Mouse (Mus musculus) intestine, embryonic 14.5 days (tissue): ENCODE results near the gene Gm29133. TPM values are rescaled to one million over a fixed set of nuclear protein-coding genes. Genes with fewer than 3 reads are reported as not detected.

Experiments used
- polyA plus RNA-seq: library from polyadenylated mRNA; unstranded; fragments of >200 nt; fragmentation: Nextera tagmentation; extraction: Ambion mirVana; gene quantifications from 2 replicates; pipeline ENCODE4 v1.2.1, GENCODE M21; 2014

Gm29133 gene
- polyA plus RNA-seq, 1 experiment from 2014 or later, result not detected

Other genes starting within 250 kb of the Gm29133 start
- gene Pdcd10, start 191.3 kb upstream of the Gm29133 start, polyA plus RNA-seq, result 92.7 and 103 TPM in 2 replicates
- gene Serpini1, start 190.7 kb upstream of the Gm29133 start, polyA plus RNA-seq, result 44.9 and 51.4 TPM in 2 replicates
- 42.1 and 43.8 TPM in 2 replicates for gene Golim4, start 208.8 kb downstream of the Gm29133 start, polyA plus RNA-seq